Mouse (Mus musculus): Measurements from ENCODE around the gene 4933415A04Rik.

The 4933415A04Rik gene

GRCm38 (mm10) chr11:43575061-43575375 lies 11.8 kb upstream of the 4933415A04Rik start:
- no peak for DNase-seq (ENCODE audit: low read depth)

GRCm38 (mm10) chr11:43575376-43576151 lies 11.3 kb upstream of the 4933415A04Rik start:
- no peak for DNase-seq (ENCODE audit: low read depth)

GRCm38 (mm10) chr11:43577713-43578478 lies 8.9 kb upstream of the 4933415A04Rik start:
- no peak for DNase-seq (ENCODE audit: low read depth)

GRCm38 (mm10) chr11:43585211-43586005 lies 1.4 kb upstream of the 4933415A04Rik start:
- DNase-seq (ENCODE audit: low read depth) = no peak

GRCm38 (mm10) chr11:43589530-43590072 lies 2.8 kb downstream of the 4933415A04Rik start:
- DNase-seq (ENCODE audit: low read depth) = no peak

GRCm38 (mm10) chr11:43601440-43601839 lies 14.6 kb downstream of the 4933415A04Rik start, which contains the start of gene Fabp6:
Gene Fabp6 (minus strand): TSS chr11:43601540.
- no peak for DNase-seq (ENCODE audit: low read depth)

GRCm38 (mm10) chr11:43604207-43604606 lies 17.4 kb downstream of the 4933415A04Rik start:
- no peak for DNase-seq (ENCODE audit: low read depth)

GRCm38 (mm10) chr11:43604891-43605290 lies 18.1 kb downstream of the 4933415A04Rik start:
- DNase-seq (ENCODE audit: low read depth) = no peak

- DNase-seq (ENCODE audit: low read depth) = no peak
Observed at GRCm38 (mm10) chr11:43605859-43606258, 19.0 kb downstream of the 4933415A04Rik start.

- no peak for DNase-seq (ENCODE audit: low read depth)
Observed at GRCm38 (mm10) chr11:43608440-43608839, 21.6 kb downstream of the 4933415A04Rik start.

- DNase-seq (ENCODE audit: low read depth) = no peak
Observed at GRCm38 (mm10) chr11:43610006-43610661, 23.3 kb downstream of the 4933415A04Rik start.

GRCm38 (mm10) chr11:43610662-43611033 lies 23.8 kb downstream of the 4933415A04Rik start:
- no peak for DNase-seq (ENCODE audit: low read depth)

GRCm38 (mm10) chr11:43612834-43613488 lies 26.1 kb downstream of the 4933415A04Rik start:
- DNase-seq (ENCODE audit: low read depth) = peak; percentile 91

GRCm38 (mm10) chr11:43617924-43618323 lies 31.1 kb downstream of the 4933415A04Rik start:
- DNase-seq (ENCODE audit: low read depth) = no peak

- no peak for DNase-seq (ENCODE audit: low read depth)
Observed at GRCm38 (mm10) chr11:43618403-43618802, 31.6 kb downstream of the 4933415A04Rik start.

- DNase-seq (ENCODE audit: low read depth) = no peak
Observed at GRCm38 (mm10) chr11:43621769-43622168, 34.9 kb downstream of the 4933415A04Rik start.

- DNase-seq (ENCODE audit: low read depth) = peak; percentile 54
Observed at GRCm38 (mm10) chr11:43624341-43624740, 37.5 kb downstream of the 4933415A04Rik start.

GRCm38 (mm10) chr11:43626300-43626926 lies 39.6 kb downstream of the 4933415A04Rik start:
- DNase-seq (ENCODE audit: low read depth) = no peak

GRCm38 (mm10) chr11:43626927-43627645 lies 40.2 kb downstream of the 4933415A04Rik start:
- no peak for DNase-seq (ENCODE audit: low read depth)

GRCm38 (mm10) chr11:43631645-43632044 lies 44.8 kb downstream of the 4933415A04Rik start:
- no peak for DNase-seq (ENCODE audit: low read depth)
